Mouse (Mus musculus): ENCODE data around the gene Gls.

GRCm38 (mm10) chr1:52272018-52272678, 39.1 kb upstream of the Gls start:
- TF ChIP-seq CTCF (IDR thresholded peaks at IDR 0.05; ENCODE audit: low read depth) (no peak), EP300 (IDR thresholded peaks at IDR 0.05; ENCODE audit: low read depth) (no peak)
